8 mouse cellular contexts compared by ENCODE assay signal in genomic region chr9:123796174-123796573, GRCm38 (mm10). TPM values are rescaled to one million over a fixed set of nuclear protein-coding genes. Genes with fewer than 3 reads are reported as not detected.
DNase-seq lines count a peak whose midpoint lies in the region; TF ChIP-seq lines count a peak whose summit lies in the region.
"Had no signal": no experiment of that assay in that cellular context is flagged by ENCODE, and none has a peak within 500 bp of the region (broad histone marks: within the 10 kb centered on the region; RNA-seq: fewer than 3 reads in every experiment).

No protein-coding gene starts in this region.

- peak; percentile 24 for TF ChIP-seq CTCF in C2C12 (IDR thresholded peaks at IDR 0.05; ENCODE audit: control insufficient read depth, insufficient read depth, insufficient read length)
- peak; percentile 20; the same call in 1 of the 2 replicates for TF ChIP-seq CTCF in lung, adult 2 months (IDR thresholded peaks at IDR 0.05; ENCODE audit: insufficient read depth, low read length)

- 44% methylated on average over 3 of the region's 3 CpGs for WGBS in lung, adult 2 months

- peak; percentile 65 for DNase-seq in 416B (ENCODE audit: low read depth)
- DNase-seq in c-Kit-positive CD71-positive TER-119-negative erythroid progenitor cells, embryonic 14.5 days (ENCODE audit: low read depth): peak; percentile 41
- DNase-seq in gastrocnemius, adult 18-20 months (ENCODE audit: low spot score): peak; percentile 56
- DNase-seq in kidney, postnatal 14 days: peak; percentile 44
- no peak for DNase-seq in lung, adult 2 months
- peak; percentile 28 for DNase-seq in retina, postnatal 7 days (ENCODE audit: low read depth, low spot score)

- no peaks in the 10 kb centered on the region for H3K27me3 ChIP-seq in C2C12 (ENCODE audit: control insufficient read depth, insufficient read depth, insufficient read length)

- no peak overlapping the region for H3ac ChIP-seq in C2C12 (ENCODE audit: control insufficient read depth, insufficient read length, low read depth)

- H3K4me3 ChIP-seq in C2C12 (ENCODE audit: insufficient read depth, poor library complexity, severe bottlenecking): no peak overlapping the region
- H3K4me3 ChIP-seq in lung, adult 2 months (replicated peaks; ENCODE audit: extremely low read depth, low read depth, low read length): no peak overlapping the region

- TF ChIP-seq POLR2A in lung, adult 2 months (IDR thresholded peaks at IDR 0.05; ENCODE audit: borderline replicate concordance, extremely low read depth, low read depth, low read length): no peak

- no peaks in the 10 kb centered on the region for H3K79me3 ChIP-seq in C2C12 (ENCODE audit: low read depth)

- no peaks in the 10 kb centered on the region for H3K79me2 ChIP-seq in C2C12 (ENCODE audit: control insufficient read depth, insufficient read depth)

- peaks cover 45% of the 10 kb centered on the region for H3K36me3 ChIP-seq in C2C12 (ENCODE audit: control insufficient read depth, insufficient read depth)

- no peaks in the 10 kb centered on the region for H3K4me1 ChIP-seq in lung, adult 2 months (ENCODE audit: control insufficient read depth, insufficient read depth, low read length)

TF ChIP-seq in C2C12, 6 proteins besides CTCF, POLR2A, EP300 and RAD21:
- TF ChIP-seq MYOD1 (IDR thresholded peaks at IDR 0.05; ENCODE audit: control insufficient read depth, insufficient read length, low read depth) (no peak), MYOG (IDR thresholded peaks at IDR 0.05; ENCODE audit: control insufficient read depth, extremely low read depth, insufficient read length) (no peak), FOSL1 (IDR thresholded peaks at IDR 0.05; ENCODE audit: insufficient read depth, low read length, poor library complexity, severe bottlenecking) (no peak), CEBPB (IDR thresholded peaks at IDR 0.05; ENCODE audit: low read depth) (no peak), USF1 (IDR thresholded peaks at IDR 0.05; ENCODE audit: low read depth) (no peak), MAX (IDR thresholded peaks at IDR 0.05) (no peak)

RNA-seq across cellular contexts. Expression of gene Cxcr6, which starts 10.1 kb away (rescaled TPM):
- 5.7 TPM for polyA plus RNA-seq in C2C12 (2012; fragmentation: generic; extraction: Trizol)
- under 1 TPM in 1 of 2 experiments, not detected in 1; 0.12 TPM for total RNA-seq in gastrocnemius, adult 18-20 months (2021)
- 1.3 and 1.6 TPM in 2 replicates for polyA plus RNA-seq in lung, adult 2 months (2012; rRNA removed)
- total RNA-seq: gastrocnemius, postnatal 4 days had no signal

RNA-seq across cellular contexts. Expression of gene Fyco1, which starts 55.5 kb away (rescaled TPM):
- polyA plus RNA-seq in C2C12 (2012; fragmentation: generic; extraction: Trizol): 4.1 TPM
- 100 to 1,000 TPM; 179 to 183 TPM for total RNA-seq in gastrocnemius, adult 18-20 months (2021)
- 8.8 and 14.4 TPM in 2 replicates for polyA plus RNA-seq in lung, adult 2 months (2012; rRNA removed)
